Mouse (Mus musculus): ENCODE results near the gene Srd5a1. TPM values are rescaled to one million over a fixed set of nuclear protein-coding genes. Genes with fewer than 3 reads are reported as not detected.

The Srd5a1 gene
- polyA plus RNA-seq, 1 experiment, result 3.6 TPM

- Histone ChIP-seq H3K4me3 (ENCODE audit: insufficient read depth, low read length) (no peak overlapping the region), H3K27ac (ENCODE audit: insufficient read depth, low read depth, low read length) (no peak overlapping the region), H3K4me1 (ENCODE audit: control insufficient read depth, insufficient read depth, low read length) (no peaks in the 10 kb centered on the region)
- TF ChIP-seq CTCF (IDR thresholded peaks at IDR 0.05; ENCODE audit: low read depth, low read length), result no peak
- TF ChIP-seq POLR2A (IDR thresholded peaks at IDR 0.05; ENCODE audit: borderline replicate concordance, low read depth, low read length), result no peak
Measured at GRCm38 (mm10) chr13:69549980-69550379, 61.3 kb downstream of the Srd5a1 start.

GRCm38 (mm10) chr13:69547488-69548180 lies 63.6 kb downstream of the Srd5a1 start:
- no peaks in the 10 kb centered on the region for H3K4me1 ChIP-seq (ENCODE audit: control insufficient read depth, insufficient read depth, low read length)
- TF ChIP-seq POLR2A (IDR thresholded peaks at IDR 0.05; ENCODE audit: borderline replicate concordance, low read depth, low read length) (no peak), CTCF (IDR thresholded peaks at IDR 0.05; ENCODE audit: low read depth, low read length) (no peak)
- no peak overlapping the region for H3K27ac ChIP-seq (ENCODE audit: insufficient read depth, low read depth, low read length)
- no peak overlapping the region for H3K4me3 ChIP-seq (ENCODE audit: insufficient read depth, low read length)

DNA sequence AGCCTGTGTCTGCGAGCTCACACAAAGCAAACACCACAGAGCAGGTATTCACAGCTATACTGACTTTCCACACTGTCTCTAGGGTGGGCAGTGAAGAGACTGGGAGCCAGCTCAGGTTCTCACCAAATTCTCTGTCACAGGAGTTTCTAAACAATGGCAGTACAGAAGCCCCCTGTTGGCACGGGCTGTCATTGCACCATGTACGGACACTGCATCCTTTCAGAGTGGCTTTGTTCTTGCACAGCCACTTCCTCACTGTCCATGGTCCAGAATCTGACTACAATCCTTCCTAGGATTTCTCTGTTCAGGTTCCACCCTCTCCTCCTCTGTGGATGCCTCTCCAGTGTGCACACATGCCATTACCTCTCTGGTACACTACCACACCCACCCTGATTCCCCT lies 66.2 kb downstream of the Srd5a1 start:
- Histone ChIP-seq H3K4me3 (ENCODE audit: insufficient read depth, low read length) (no peak overlapping the region), H3K4me1 (ENCODE audit: control insufficient read depth, insufficient read depth, low read length) (no peaks in the 10 kb centered on the region; the same call in 1 of the 2 replicates), H3K27ac (ENCODE audit: insufficient read depth, low read depth, low read length) (no peak overlapping the region)
- TF ChIP-seq POLR2A (IDR thresholded peaks at IDR 0.05; ENCODE audit: borderline replicate concordance, low read depth, low read length), result no peak
- TF ChIP-seq CTCF (IDR thresholded peaks at IDR 0.05; ENCODE audit: low read depth, low read length), result peak; percentile 46; the same call in 1 of the 2 replicates

DNA sequence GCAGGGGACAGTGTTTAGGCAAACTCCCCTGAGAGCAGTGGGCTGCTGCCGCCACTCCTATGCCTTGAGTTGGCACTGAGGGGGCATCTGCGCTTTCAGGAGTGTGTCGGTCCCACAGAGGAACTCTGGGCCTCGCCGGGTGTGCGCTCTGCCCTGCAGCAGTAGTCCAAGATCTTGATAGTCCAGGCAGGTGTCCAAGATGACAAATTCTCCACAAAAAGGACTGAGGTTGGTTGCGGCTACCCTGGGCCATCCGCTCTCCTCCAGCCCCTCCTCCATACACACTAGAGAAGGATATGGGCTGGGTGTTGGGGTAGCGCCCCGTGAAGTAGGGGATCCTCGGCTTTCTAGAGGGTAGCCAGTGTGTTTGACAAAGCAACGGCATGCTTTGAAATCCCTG lies 67.6 kb downstream of the Srd5a1 start:
- H3K4me3 ChIP-seq (ENCODE audit: insufficient read depth, low read length), result no peak overlapping the region
- H3K4me1 ChIP-seq (ENCODE audit: control insufficient read depth, insufficient read depth, low read length), result peaks cover 2% of the 10 kb centered on the region
- TF ChIP-seq POLR2A (IDR thresholded peaks at IDR 0.05; ENCODE audit: borderline replicate concordance, low read depth, low read length), result no peak
- no peak for TF ChIP-seq CTCF (IDR thresholded peaks at IDR 0.05; ENCODE audit: low read depth, low read length)
- H3K27ac ChIP-seq (ENCODE audit: insufficient read depth, low read depth, low read length), result no peak overlapping the region

- TF ChIP-seq POLR2A (IDR thresholded peaks at IDR 0.05; ENCODE audit: borderline replicate concordance, low read depth, low read length) (no peak), CTCF (IDR thresholded peaks at IDR 0.05; ENCODE audit: low read depth, low read length) (no peak)
- Histone ChIP-seq H3K4me1 (ENCODE audit: control insufficient read depth, insufficient read depth, low read length) (peaks cover 6% of the 10 kb centered on the region), H3K4me3 (ENCODE audit: insufficient read depth, low read length) (no peak overlapping the region), H3K27ac (ENCODE audit: insufficient read depth, low read depth, low read length) (no peak overlapping the region)
Measured at GRCm38 (mm10) chr13:69542571-69543352, 68.5 kb downstream of the Srd5a1 start.

- H3K4me3 ChIP-seq (ENCODE audit: insufficient read depth, low read length), result no peak overlapping the region
- H3K27ac ChIP-seq (ENCODE audit: insufficient read depth, low read depth, low read length), result no peak overlapping the region
- H3K4me1 ChIP-seq (ENCODE audit: control insufficient read depth, insufficient read depth, low read length), result peaks cover 6% of the 10 kb centered on the region
- TF ChIP-seq POLR2A (IDR thresholded peaks at IDR 0.05; ENCODE audit: borderline replicate concordance, low read depth, low read length) (no peak), CTCF (IDR thresholded peaks at IDR 0.05; ENCODE audit: low read depth, low read length) (no peak)
Measured at GRCm38 (mm10) chr13:69541776-69542175, 69.5 kb downstream of the Srd5a1 start.

DNA sequence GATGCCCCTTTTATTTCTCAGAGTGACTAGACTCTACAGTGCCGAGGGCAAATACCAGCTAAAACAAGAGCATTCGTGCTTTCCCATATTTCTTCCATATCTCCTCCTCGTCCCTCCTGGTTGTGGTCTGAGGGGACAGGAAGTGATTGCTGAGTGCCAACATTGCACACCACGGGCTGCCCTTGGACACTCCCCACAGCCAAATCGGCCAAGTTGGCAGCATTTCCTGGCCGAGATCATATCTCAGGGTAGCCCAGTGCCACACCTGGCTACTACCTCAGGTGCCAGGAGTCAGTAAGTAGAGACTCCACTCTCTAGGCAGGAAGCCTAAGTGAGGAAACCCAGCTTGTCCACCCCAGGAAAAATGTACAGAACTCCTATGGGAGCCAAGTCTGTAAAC lies 70.0 kb downstream of the Srd5a1 start:
- Histone ChIP-seq H3K4me1 (ENCODE audit: control insufficient read depth, insufficient read depth, low read length) (peaks cover 6% of the 10 kb centered on the region), H3K27ac (ENCODE audit: insufficient read depth, low read depth, low read length) (no peak overlapping the region), H3K4me3 (ENCODE audit: insufficient read depth, low read length) (no peak overlapping the region)
- TF ChIP-seq POLR2A (IDR thresholded peaks at IDR 0.05; ENCODE audit: borderline replicate concordance, low read depth, low read length) (no peak), CTCF (IDR thresholded peaks at IDR 0.05; ENCODE audit: low read depth, low read length) (no peak)

DNA sequence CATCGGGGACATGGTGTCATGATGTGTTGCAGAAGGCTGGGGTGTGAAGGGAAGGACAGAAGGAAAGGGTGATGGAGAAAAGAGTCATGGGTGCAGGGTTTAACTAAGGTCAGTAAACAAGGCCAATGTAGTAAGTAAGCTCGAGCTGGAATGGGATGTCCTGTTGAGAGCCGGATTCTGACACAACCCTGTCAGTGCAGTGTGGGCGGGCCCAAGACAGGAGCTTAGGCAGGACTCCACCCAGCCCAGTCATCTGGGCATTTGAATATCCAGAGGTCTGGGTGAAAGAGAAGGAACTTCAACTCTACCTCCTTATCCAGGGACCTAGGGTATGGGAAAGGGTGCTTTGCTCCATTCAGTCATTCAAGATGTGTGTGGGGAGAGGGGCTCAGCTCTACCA lies 72.9 kb downstream of the Srd5a1 start:
- Histone ChIP-seq H3K4me3 (ENCODE audit: insufficient read depth, low read length) (no peak overlapping the region), H3K4me1 (ENCODE audit: control insufficient read depth, insufficient read depth, low read length) (peaks cover 13% of the 10 kb centered on the region), H3K27ac (ENCODE audit: insufficient read depth, low read depth, low read length) (no peak overlapping the region)
- TF ChIP-seq POLR2A (IDR thresholded peaks at IDR 0.05; ENCODE audit: borderline replicate concordance, low read depth, low read length) (no peak), CTCF (IDR thresholded peaks at IDR 0.05; ENCODE audit: low read depth, low read length) (no peak)

- Histone ChIP-seq H3K4me3 (ENCODE audit: insufficient read depth, low read length) (no peak overlapping the region), H3K27ac (ENCODE audit: insufficient read depth, low read depth, low read length) (no peak overlapping the region), H3K4me1 (ENCODE audit: control insufficient read depth, insufficient read depth, low read length) (peaks cover 13% of the 10 kb centered on the region)
- TF ChIP-seq POLR2A (IDR thresholded peaks at IDR 0.05; ENCODE audit: borderline replicate concordance, low read depth, low read length), result no peak
- no peak for TF ChIP-seq CTCF (IDR thresholded peaks at IDR 0.05; ENCODE audit: low read depth, low read length)
Measured at GRCm38 (mm10) chr13:69537366-69537765, 73.9 kb downstream of the Srd5a1 start.

GRCm38 (mm10) chr13:69536021-69536420 lies 75.2 kb downstream of the Srd5a1 start:
- no peak overlapping the region for H3K4me3 ChIP-seq (ENCODE audit: insufficient read depth, low read length)
- H3K27ac ChIP-seq (ENCODE audit: insufficient read depth, low read depth, low read length), result no peak overlapping the region
- H3K4me1 ChIP-seq (ENCODE audit: control insufficient read depth, insufficient read depth, low read length), result peaks cover 27% of the 10 kb centered on the region
- no peak for TF ChIP-seq CTCF (IDR thresholded peaks at IDR 0.05; ENCODE audit: low read depth, low read length)
- no peak for TF ChIP-seq POLR2A (IDR thresholded peaks at IDR 0.05; ENCODE audit: borderline replicate concordance, low read depth, low read length)

All from bone marrow macrophage, adult 2 months (primary cell).